Mouse (Mus musculus) myocyte (in vitro differentiated cells): Measurements from ENCODE around the gene Dirc2.

ENCODE experiments used
- CEBPB ChIP-seq: IDR thresholded peaks from 2 replicates; pipeline ENCODE4 v1.6.1; 2011; ENCODE audit warnings: mild to moderate bottlenecking, moderate library complexity; ENCODE audit not compliant: poor library complexity, insufficient read depth, severe bottlenecking
- E2F4 ChIP-seq: IDR thresholded peaks from one replicate; pipeline ENCODE4 v1.6.1; 2011; ENCODE audit warnings: mild to moderate bottlenecking, control low read depth, moderate library complexity; ENCODE audit not compliant: insufficient read depth
- MAX ChIP-seq: IDR thresholded peaks from one replicate; pipeline ENCODE4 v1.6.1; 2011; ENCODE audit warnings: low read depth, mild to moderate bottlenecking, control low read depth
- MYOD1 ChIP-seq, 3 experiments: IDR thresholded peaks; one replicate each; pipeline ENCODE4 v1.6.1; 2011; ENCODE audit warnings: control low read depth in 2 of 3, low read depth in 2 of 3, mild to moderate bottlenecking in 2 of 3, moderate library complexity in 1 of 3; ENCODE audit not compliant: insufficient read length in 2 of 3, control insufficient read depth in 1 of 3
- MYOG ChIP-seq, 3 experiments: IDR thresholded peaks; one replicate each; pipeline ENCODE4 v1.6.1; 2011; ENCODE audit warnings: control low read depth in 2 of 3, low read depth in 2 of 3, mild to moderate bottlenecking in 2 of 3; ENCODE audit not compliant: insufficient read length in 2 of 3, control insufficient read depth in 1 of 3, insufficient read depth in 1 of 3
- POLR2A ChIP-seq: IDR thresholded peaks from one replicate; pipeline ENCODE4 v1.6.1; 2011; ENCODE audit warnings: low read depth, mild to moderate bottlenecking, control low read depth, moderate library complexity; ENCODE audit not compliant: insufficient read length
- POLR2AphosphoS2 ChIP-seq: IDR thresholded peaks from one replicate; pipeline ENCODE4 v1.6.1; 2011; ENCODE audit warnings: low read depth, control low read depth; ENCODE audit not compliant: insufficient read length
- REST ChIP-seq: IDR thresholded peaks from one replicate; pipeline ENCODE4 v1.6.1; 2011; ENCODE audit warnings: mild to moderate bottlenecking, control low read depth, moderate library complexity; ENCODE audit not compliant: insufficient read depth, insufficient read length
- SRF ChIP-seq: IDR thresholded peaks from one replicate; pipeline ENCODE4 v1.6.1; 2011; ENCODE audit warnings: low read depth; ENCODE audit not compliant: control insufficient read depth, insufficient read length
- TCF12 ChIP-seq: IDR thresholded peaks from one replicate; pipeline ENCODE4 v1.6.1; 2011; ENCODE audit warnings: mild to moderate bottlenecking, control low read depth; ENCODE audit not compliant: poor library complexity, insufficient read depth, severe bottlenecking
- TCF3 ChIP-seq: IDR thresholded peaks from one replicate; pipeline ENCODE4 v1.6.1; 2011; ENCODE audit warnings: low read depth, control low read depth; ENCODE audit not compliant: insufficient read length
- USF1 ChIP-seq: IDR thresholded peaks from one replicate; pipeline ENCODE4 v1.6.1; 2011; ENCODE audit warnings: low read depth, mild to moderate bottlenecking, control low read depth, moderate library complexity

GRCm38 (mm10) chr16:35791962-35792521 lies 22.9 kb upstream of the Dirc2 start:
- TF ChIP-seq POLR2A: no peak
- TF ChIP-seq POLR2AphosphoS2: no peak
- no peak for TF ChIP-seq MYOG (IDR thresholded peaks at IDR 0.05; ENCODE audit: control insufficient read depth in 1 of 3, insufficient read depth in 1 of 3, insufficient read length in 2 of 3, low read depth in 2 of 3)
- TF ChIP-seq MAX: no peak
- no peak for TF ChIP-seq CEBPB
- no peak for TF ChIP-seq TCF12
- TF ChIP-seq E2F4: no peak
- TF ChIP-seq MYOD1 (IDR thresholded peaks at IDR 0.05; ENCODE audit: control insufficient read depth in 1 of 3, insufficient read length in 2 of 3, low read depth in 2 of 3): no peak
- TF ChIP-seq TCF3: no peak
- no peak for TF ChIP-seq USF1
- TF ChIP-seq REST: no peak
- TF ChIP-seq SRF: no peak
